Mouse (Mus musculus): ENCODE measurements around the gene Shank1.

The Shank1 gene

DNA sequence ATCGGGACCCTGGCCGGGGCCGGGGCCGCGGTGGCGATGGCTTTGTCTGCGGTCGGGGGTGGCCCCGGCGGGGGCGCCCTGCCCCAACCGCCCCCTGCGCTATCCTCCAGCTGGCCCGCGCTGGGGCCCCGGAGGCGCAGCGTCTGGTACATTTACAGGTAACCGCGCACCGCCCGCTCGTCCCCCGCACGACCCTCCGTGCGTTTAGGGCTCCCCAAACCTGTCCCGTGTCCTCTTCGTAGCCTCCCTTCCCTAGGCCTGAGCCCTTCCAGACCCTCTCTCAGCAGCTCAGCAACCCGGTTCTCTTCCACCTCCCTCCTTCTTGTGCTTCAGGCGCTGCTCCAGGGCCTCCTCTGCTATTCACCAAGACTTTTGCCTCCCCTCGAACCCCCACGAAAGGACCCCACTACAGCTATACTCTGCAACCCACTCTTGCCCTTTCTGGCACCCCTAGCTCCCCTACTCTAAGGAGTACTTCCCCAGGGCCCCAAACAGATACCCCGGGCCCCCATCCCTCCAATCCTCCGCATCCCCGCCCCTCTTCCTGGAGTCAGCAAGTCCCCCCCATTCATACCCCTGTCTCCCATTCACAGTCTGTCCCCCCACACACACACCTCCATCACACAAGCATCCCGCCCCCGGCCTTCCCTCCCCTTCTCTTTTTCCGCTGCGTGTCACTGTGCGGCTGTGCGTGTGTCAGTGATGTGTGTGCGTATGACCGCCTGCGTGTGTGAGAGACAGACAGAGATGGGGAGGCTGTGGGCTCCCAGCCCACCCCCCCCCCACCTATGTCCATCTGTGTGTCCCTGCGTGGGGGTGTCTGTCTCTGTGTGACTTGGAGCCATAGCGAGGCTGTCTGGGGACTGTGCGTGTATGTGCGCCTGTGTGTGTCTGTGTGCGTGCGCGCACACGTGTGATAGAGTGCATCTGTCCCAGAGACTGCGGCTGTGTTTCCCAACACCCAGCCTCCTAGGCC lies 26.3 kb downstream of the Shank1 start:
- in situ Hi-C loops (cut with MboI; ENCODE audit: unreplicated experiment in 2 of 2) = loop anchor here (25.0 kb wide), 2 partner anchors 424 to 449 kb away; partner anchors contain the start of gene Klk4 (in 1 of the 2)

DNA sequence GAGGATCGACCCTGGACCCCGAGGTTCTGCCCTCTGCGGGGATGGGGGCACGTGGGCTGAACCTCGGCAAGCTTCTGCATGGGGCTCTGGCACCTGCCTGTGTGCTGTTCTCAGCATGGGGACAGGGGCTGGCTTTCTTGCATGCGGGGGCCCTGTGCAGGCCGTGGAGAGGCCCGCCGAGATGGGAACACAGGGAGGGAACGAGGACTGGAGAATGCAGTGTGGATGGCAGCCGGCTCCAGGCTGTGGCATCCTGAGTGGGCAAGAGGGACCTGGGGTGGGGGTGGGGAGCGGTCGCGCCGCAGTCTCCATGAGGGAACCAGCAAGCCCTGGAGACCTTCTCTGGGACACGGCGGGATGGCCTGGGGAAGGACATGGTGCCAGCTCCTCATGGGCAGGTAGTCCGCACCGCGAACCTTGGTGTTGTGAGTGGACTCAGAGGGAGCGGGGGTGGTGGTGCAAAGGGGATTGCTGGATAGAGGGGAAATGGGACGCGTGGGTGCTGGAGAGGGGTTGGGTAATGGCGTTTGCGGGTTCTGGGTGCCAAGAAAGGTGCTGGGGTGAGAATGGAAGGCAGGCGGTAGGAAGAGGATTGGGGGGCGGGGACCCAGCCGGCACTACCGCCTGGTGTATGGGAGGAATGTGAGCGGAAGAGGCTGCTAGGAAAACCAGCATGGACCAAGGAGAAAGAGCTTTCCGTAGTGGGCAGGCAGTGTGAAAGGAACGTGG lies 27.2 kb downstream of the Shank1 start:
- in situ Hi-C loops (cut with MboI; ENCODE audit: unreplicated experiment in 2 of 2) = loop anchor here (25.0 kb wide), 2 partner anchors 425 to 450 kb away; partner anchors contain the start of gene Klk4 (in 1 of the 2)

DNA sequence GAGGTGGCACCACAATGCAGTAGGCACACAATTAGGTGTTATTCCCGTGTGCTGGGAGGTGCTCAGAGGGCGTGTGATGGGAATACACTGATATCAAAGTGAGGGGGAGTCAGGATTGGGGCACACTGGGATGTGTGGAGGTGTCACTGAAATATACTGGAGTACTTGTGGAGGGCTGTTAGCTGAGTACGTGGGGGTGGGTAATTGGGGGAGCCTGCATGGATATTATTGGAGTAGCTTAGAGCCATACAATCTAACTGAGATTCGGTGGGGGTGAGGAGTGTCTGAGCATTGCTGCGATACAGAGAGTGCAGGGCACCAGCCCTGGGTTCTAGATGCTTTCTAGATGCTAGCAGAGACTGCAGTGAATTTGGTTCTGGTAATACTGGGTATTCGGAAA lies 30.2 kb downstream of the Shank1 start:
- in situ Hi-C loops (cut with MboI; ENCODE audit: unreplicated experiment in 2 of 2) = loop anchor here (25.0 kb wide), 2 partner anchors 428 to 453 kb away; partner anchors contain the start of gene Klk4 (in 1 of the 2)

DNA sequence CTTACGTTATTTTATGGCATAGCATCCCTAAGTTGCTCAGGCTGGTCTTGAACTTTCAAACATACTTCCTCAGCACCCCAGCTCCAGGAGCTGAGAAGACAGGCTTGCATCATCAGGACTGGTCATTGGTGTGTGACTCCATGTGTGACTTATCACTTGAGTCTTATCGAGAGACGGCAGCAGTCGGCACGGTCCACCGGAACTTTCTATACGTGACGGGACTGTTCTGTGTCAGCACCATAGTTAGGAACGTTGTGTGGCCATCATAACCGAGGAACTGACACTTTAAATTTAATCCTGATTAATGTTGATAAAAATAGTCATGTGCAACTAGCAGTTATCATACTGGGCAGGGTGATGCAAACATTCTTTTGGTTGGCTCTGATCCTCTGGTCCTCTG lies 31.1 kb downstream of the Shank1 start:
- in situ Hi-C loops (cut with MboI; ENCODE audit: unreplicated experiment in 2 of 2) = loop anchor here (25.0 kb wide), 2 partner anchors 429 to 454 kb away; partner anchors contain the start of gene Klk4 (in 1 of the 2)

DNA sequence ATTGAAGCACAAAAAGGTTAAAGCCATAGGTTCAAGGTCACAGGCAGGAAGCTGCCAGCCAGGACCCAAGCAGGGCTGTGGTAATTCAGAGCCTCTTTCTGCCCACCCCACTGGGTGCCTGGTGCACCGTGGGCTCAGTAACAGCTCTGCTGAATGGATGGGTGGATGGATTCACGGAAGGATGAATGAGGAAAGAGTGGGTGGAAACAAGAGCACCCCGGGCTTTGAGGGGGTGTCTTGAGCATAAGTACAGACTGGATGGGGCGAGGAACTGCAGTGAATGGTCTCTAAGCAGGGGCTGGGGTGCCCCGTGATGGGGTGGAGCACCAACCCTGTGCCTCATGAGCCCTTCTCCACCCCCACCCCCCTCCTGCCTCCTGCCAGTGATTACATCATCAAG lies 31.7 kb downstream of the Shank1 start:
- in situ Hi-C loops (cut with MboI; ENCODE audit: unreplicated experiment in 2 of 2) = loop anchor here (25.0 kb wide), 2 partner anchors 429 to 454 kb away; partner anchors contain the start of gene Klk4 (in 1 of the 2)

DNA sequence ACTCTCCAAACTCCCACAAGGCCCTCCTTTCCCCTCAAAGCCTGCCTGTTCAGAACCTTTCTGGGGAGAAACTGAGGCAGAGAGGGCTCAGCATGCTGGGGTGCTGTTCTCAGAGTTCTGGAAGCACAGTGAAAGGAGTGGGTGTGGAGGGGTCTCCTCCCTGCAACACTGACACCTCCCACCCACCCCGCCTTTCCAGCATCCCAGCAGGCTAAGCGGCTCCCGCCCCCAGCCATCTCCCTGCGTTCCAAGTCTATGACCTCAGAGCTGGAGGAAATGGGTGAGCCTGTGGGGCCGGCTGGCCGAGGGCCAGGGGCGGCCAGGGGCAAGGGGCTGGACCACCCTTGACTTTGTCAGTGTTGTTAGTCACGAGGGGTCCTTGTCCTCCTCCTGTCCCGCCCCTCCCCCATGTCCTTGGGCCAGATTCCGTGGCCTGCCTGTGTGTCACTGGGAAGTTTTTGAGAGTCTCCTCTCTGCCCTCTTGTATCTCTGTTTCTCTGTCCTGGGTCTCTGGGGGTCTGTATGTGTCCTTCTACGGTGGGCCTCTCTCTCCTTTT lies 33.5 kb downstream of the Shank1 start:
- in situ Hi-C loops (cut with MboI; ENCODE audit: unreplicated experiment in 2 of 2) = loop anchor here (25.0 kb wide), 2 partner anchors 431 to 456 kb away; partner anchors contain the start of gene Klk4 (in 1 of the 2)

DNA sequence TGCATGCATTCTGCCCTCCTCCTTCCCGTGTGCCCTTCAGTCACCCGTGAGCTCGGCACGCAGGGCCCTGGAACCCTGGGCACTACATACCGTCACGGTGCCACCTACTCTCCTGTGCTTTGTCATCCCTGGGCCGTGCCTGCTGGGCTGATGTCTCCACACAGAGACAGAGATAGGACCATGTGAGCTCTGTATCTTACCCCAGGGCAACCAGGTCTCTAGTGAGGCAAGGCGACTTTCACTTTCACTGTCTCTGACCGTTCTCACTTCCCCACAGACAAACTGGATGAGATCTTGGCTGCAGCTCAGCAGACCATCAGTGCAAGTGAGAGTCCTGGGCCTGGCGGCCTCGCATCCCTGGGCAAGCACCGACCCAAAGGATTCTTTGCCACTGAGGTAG lies 34.6 kb downstream of the Shank1 start:
- in situ Hi-C loops (cut with MboI; ENCODE audit: unreplicated experiment in 2 of 2) = loop anchor here (5.0 to 25.0 kb wide), 3 partner anchors 82 to 457 kb away; partner anchors contain the start of genes Gm15517 (in 1 of the 2) and Klk4 (in 1 of the 2)

DNA sequence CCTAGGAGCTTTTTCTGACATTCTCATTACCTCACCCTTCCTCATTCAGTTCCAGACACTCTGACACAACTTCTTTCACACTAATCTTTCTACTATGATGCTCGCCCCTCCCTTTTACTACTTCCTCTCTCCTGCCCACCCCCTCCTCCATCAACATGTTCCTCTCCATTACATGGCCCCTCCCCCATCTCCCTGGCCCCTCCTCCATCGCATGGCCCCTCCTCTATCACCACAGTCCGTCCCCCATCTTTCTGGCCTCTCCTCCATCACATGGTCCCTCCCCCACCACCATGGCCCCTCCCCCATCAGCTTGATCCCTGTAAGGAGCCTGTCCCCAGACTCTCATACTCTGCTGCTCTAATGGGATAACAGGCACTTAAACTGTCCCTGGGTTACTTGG lies 39.0 kb downstream of the Shank1 start:
- in situ Hi-C loops (cut with MboI; ENCODE audit: unreplicated experiment in 2 of 2) = loop anchor here (5.0 to 25.0 kb wide), 3 partner anchors 87 to 462 kb away; partner anchors contain the start of genes Gm15517 (in 1 of the 2) and Klk4 (in 1 of the 2)

DNA sequence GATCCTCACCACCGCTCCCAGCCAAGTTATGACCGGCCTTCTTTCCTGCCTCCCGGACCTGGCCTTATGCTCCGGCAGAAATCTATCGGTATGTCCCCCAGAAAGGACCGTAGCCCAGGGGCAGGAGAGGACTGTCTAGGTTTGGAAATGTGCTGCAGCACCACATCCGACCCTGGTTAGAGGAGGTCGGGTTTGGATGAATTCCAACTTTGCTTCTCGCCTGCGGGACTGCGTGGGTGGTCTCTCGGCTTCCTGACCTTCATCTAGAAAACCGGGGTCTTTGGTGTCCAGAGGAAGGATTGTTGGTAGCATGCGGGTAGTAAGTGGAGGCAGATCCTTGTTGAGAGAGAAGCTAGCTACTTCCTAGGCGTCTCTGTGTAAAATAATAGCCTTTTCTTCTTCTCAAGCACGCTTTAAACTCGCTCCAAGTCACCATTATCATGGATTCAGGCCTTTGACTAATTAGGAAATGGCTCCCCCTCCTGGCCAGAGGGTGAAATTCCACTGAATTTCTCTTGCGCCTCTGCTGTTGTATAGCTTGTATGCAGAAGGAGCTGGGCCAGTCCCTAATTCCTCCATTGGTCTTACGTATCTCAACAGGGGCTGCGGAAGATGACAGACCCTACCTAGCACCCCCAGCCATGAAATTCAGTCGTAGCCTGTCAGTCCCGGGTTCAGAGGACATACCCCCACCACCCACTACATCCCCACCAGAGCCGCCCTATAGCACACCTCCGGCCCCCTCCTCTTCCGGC lies 41.1 kb downstream of the Shank1 start:
- in situ Hi-C loops (cut with MboI; ENCODE audit: unreplicated experiment in 2 of 2) = loop anchor here (5.0 to 10.0 kb wide), 2 partner anchors 89 to 666 kb away; partner anchors contain the start of gene Gm15517 (in 1 of the 2)

DNA sequence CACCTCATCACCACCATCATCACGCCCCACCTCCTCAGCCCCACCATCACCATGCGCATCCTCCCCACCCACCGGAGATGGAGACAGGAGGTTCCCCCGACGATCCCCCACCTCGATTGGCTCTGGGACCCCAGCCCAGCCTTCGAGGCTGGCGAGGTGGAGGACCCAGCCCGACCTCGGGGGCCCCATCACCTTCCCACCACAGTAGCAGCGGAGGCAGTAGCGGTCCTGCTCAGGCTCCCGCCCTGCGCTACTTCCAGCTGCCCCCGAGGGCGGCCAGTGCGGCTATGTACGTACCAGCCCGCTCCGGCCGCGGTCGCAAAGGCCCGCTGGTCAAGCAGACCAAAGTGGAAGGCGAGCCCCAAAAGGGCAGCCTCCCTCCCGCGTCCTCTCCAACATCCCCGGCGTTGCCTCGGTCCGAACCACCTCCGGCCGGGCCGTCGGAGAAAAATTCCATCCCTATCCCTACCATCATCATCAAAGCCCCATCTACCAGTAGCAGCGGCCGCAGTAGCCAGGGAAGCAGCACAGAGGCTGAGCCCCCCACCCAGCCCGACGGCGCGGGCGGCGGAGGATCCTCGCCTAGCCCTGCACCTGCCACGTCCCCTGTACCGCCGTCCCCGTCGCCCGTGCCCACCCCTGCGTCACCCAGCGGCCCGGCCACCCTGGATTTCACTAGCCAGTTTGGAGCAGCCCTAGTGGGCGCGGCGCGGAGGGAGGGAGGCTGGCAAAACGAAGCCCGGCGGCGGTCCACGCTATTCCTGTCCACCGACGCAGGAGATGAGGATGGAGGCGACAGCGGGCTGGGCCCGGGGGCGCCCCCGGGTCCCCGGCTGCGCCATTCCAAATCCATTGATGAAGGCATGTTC lies 42.1 kb downstream of the Shank1 start:
- in situ Hi-C loops (cut with MboI; ENCODE audit: unreplicated experiment in 2 of 2) = loop anchor here (5.0 to 10.0 kb wide), 2 partner anchors 90 to 667 kb away; partner anchors contain the start of gene Gm15517 (in 1 of the 2)

DNA sequence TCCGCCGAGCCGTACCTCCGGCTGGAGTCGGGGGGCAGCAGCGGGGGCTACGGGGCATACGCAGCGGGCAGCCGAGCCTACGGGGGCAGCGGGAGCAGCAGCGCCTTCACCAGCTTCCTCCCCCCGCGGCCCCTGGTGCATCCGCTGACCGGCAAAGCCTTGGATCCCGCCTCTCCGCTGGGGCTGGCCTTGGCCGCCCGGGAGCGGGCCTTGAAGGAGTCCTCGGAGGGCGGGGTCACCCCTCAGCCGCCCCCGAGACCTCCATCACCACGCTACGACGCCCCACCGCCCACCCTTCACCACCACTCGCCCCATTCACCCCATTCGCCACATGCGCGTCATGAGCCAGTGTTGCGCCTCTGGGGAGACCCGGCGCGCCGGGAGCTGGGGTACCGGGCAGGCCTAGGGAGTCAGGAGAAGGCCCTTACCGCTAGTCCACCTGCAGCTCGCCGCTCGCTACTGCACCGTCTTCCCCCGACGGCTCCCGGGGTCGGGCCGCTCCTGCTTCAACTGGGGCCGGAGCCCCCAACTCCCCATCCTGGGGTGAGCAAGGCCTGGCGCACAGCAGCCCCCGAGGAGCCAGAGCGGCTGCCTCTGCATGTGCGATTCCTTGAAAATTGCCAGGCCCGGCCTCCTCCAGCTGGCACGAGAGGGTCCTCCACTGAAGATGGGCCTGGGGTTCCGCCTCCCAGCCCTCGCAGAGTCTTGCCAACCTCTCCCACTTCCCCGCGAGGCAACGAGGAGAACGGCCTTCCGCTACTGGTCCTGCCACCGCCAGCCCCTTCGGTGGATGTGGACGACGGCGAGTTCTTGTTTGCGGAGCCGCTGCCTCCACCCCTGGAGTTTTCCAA lies 42.9 kb downstream of the Shank1 start:
- in situ Hi-C loops (cut with MboI; ENCODE audit: unreplicated experiment in 2 of 2) = loop anchor here (5.0 to 10.0 kb wide), 2 partner anchors 91 to 668 kb away; partner anchors contain the start of gene Gm15517 (in 1 of the 2)

DNA sequence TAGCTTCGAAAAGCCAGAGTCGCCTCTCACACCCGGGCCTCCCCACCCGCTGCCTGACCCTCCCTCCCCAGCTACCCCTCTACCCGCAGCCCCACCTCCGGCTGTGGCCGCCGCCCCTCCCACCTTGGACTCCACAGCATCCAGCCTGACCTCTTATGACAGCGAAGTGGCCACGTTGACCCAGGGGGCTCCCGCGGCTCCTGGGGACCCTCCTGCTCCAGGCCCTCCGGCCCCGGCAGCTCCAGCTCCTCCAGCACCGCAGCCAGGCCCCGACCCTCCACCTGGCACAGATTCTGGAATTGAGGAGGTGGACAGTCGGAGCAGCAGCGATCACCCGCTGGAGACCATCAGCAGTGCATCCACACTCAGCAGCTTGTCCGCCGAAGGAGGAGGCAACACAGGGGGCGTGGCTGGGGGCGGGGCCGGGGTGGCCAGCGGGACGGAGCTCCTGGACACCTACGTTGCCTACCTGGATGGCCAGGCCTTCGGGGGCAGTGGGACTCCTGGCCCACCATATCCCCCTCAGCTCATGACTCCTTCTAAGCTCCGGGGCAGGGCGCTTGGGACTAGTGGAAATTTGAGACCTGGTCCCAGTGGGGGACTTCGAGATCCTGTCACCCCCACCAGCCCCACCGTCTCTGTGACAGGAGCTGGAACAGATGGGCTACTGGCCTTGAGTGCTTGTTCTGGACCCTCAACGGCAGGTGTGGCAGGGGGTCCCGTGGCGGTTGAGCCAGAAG lies 43.7 kb downstream of the Shank1 start:
- in situ Hi-C loops (cut with MboI; ENCODE audit: unreplicated experiment in 2 of 2) = loop anchor here (5.0 to 10.0 kb wide), 2 partner anchors 91 to 669 kb away; partner anchors contain the start of gene Gm15517 (in 1 of the 2)

DNA sequence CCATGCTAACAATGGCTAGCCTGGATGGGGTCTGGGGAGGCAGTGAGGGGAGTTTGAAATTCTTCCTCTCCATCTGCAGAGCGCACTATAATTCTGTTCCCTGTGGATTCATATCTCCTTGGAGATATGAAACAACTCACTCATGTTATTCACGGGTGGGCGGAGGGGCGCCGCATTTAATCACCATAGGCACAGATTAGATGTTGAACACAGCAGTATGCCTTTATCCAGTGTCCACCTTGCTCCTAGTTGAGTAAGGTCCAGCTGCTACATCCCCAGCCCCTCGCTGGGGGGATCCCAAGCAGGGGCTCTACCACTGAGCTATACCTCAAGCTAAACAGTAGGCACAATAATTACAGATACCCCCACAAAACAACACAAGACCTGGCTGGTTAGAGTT lies 45.4 kb downstream of the Shank1 start:
- in situ Hi-C loops (cut with MboI; ENCODE audit: unreplicated experiment in 2 of 2) = loop anchor here in 1 of 2 experiments (10.0 kb wide), 1 partner anchor 671 kb away; no protein-coding TSS in a partner anchor

DNA sequence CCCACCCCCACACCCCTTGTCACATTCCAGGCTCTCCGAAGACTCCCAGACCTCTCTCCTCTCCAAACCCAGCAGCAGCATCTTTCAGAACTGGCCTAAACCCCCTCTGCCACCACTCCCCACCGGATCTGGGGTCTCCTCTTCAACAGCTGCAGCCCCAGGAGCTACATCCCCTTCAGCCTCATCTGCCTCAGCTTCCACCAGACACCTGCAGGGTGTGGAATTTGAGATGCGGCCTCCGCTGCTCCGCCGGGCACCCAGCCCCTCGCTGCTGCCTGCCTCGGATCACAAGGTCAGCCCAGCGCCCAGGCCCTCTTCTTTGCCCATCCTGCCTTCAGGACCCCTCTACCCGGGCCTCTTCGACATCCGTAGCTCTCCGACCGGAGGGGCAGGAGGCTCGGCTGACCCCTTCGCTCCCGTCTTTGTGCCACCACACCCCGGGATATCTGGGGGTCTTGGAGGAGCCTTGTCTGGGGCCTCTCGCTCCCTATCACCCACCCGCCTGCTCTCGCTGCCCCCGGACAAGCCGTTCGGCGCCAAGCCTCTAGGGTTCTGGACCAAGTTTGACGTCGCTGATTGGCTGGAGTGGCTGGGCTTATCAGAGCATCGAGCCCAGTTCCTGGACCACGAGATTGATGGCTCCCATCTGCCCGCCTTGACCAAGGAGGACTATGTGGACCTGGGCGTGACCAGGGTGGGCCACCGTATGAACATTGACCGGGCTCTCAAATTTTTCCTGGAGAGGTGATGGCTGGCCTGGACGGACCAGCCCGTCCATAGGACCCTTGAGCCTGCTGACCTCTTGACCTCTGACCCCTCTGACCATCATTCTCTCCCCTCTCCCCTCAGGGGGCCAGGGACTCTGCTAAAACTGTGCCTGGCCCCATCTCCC lies 46.8 kb downstream of the Shank1 start:
- in situ Hi-C loops (cut with MboI; ENCODE audit: unreplicated experiment in 2 of 2) = loop anchor here in 1 of 2 experiments (10.0 kb wide), 1 partner anchor 672 kb away; no protein-coding TSS in a partner anchor

DNA sequence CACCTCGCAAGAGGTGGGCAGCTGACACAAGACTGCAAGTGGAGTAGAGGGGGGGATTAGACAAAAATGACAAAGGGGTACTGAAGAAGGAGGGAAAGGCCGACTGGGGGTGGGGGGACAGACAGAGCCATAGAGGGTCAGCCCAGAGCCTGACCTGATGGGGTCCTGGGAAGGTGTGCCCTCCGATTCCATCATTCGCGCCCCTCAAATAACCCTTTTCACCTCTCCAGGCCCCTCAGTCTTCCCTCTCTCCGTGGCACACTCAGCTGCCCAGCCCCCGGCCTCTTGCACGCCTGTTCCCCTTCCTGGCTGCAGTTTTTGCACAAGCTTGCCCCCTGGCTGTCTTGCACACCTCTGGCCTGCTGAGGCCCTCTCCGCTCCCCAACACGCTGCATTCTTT lies 47.5 kb downstream of the Shank1 start:
- in situ Hi-C loops (cut with MboI; ENCODE audit: unreplicated experiment in 2 of 2) = loop anchor here in 1 of 2 experiments (10.0 kb wide), 1 partner anchor 673 kb away; no protein-coding TSS in a partner anchor

Data from v-Abl transformed pro-B cells (cell line).